Mouse (Mus musculus) mouse trophoblast stem cell (cell line): ENCODE results near the gene Rgs8.

Experiments
- in situ Hi-C, 2 experiments: fragments of 300-500 bp; cut with MseI, MboI; formaldehyde crosslinking; loops; 2 replicates in 1 of 2; 3 replicates in 1 of 2; pipeline ENCODE4 v1.15.1; 2025

Gene Rgs8

DNA sequence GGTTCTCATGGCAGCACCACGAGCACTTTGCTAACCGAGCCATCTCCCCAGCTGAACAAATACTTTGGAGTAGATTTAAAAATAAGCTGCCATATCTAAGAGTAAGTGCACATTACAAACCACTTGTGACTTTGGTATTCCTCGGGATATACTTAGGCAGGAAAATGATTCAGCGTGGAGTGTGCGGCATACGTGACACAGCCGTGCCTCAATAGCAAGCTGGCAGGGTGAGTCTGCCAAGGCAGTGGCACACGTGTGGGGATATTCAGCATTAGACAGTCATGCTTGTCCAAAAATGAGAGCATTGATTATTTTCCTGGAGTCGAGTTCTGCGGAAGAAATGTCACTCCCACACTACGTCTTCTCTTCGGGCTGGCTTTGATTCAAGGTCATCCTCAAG lies 21.1 kb downstream of the Rgs8 start:
- in situ Hi-C loops, result no loop called here

DNA sequence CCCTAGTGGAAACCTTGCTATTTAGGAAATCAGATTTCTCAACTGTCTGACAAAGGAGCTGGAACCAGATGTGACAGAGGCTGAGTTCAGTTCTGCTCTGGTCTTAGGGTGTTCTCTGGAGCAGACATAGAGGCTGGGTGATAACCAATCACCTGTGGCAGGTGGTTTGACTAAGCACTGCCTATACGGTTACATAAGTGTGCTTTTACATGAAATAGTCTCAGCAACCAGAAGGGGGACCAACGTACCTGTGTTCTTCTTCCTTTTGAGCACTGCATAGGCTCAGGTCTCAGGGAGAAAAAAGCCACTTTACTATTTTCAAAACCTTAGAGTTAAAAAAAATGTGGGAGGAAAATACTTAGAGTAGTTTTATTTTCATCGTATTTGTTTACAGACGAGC lies 22.8 kb downstream of the Rgs8 start:
- in situ Hi-C loops, result no loop called here

DNA sequence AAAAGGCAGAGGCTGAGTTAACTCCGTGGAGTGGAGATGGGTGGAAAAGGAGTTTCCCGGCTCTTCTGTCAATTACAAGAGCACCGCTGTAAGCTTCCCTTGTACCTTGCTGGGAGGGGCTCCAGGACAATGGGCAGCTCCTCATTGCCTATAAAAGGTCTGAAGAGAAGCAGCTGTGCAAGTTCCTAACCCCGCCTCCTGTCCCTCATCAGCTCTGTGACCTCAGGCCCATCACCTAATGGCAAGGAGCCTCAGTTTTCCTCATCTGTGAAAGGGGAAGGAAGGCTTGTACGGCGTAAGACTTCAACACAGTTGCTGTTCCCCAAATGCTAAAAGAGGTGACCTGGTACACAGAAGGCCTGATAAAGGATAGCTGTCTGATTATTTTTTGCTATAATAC lies 24.8 kb downstream of the Rgs8 start:
- in situ Hi-C loops, result no loop called here

- in situ Hi-C loops, result no loop called here
These were observed 26.3 kb downstream of the Rgs8 start for GRCm38 (mm10) chr1:153679147-153679546.

GRCm38 (mm10) chr1:153679653-153680052 lies 26.8 kb downstream of the Rgs8 start:
- in situ Hi-C loops, result no loop called here

- in situ Hi-C loops, result no loop called here
These were observed 27.5 kb downstream of the Rgs8 start for GRCm38 (mm10) chr1:153680363-153680762.

GRCm38 (mm10) chr1:153681036-153681435 lies 28.2 kb downstream of the Rgs8 start:
- in situ Hi-C loops, result no loop called here

GRCm38 (mm10) chr1:153683190-153683589 lies 30.4 kb downstream of the Rgs8 start:
- in situ Hi-C loops, result no loop called here

GRCm38 (mm10) chr1:153685630-153686029 lies 32.8 kb downstream of the Rgs8 start:
- in situ Hi-C loops, result no loop called here

DNA sequence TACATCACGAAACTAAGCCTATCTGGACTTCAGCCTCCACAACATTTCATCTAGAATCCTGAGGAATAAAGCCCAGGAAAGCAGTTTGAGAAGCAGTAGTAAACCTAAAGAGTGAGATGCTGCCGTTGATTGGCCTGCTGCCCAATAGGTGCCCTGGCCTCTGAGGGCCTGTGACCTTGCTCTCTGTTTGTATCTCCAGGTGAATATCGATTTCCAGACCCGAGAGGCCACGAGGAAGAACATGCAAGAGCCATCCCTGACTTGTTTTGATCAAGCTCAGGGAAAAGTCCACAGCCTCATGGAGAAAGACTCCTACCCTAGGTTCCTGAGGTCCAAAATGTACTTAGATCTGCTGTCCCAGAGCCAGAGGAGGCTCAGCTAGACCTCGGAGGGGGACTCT lies 39.7 kb downstream of the Rgs8 start:
- in situ Hi-C loops, result no loop called here

- in situ Hi-C loops, result no loop called here
These were observed 41.7 kb downstream of the Rgs8 start for GRCm38 (mm10) chr1:153694372-153695120.

GRCm38 (mm10) chr1:153695398-153695797 lies 42.6 kb downstream of the Rgs8 start:
- in situ Hi-C loops, result no loop called here

- in situ Hi-C loops, result no loop called here
These were observed 43.3 kb downstream of the Rgs8 start for GRCm38 (mm10) chr1:153696093-153696492.

DNA sequence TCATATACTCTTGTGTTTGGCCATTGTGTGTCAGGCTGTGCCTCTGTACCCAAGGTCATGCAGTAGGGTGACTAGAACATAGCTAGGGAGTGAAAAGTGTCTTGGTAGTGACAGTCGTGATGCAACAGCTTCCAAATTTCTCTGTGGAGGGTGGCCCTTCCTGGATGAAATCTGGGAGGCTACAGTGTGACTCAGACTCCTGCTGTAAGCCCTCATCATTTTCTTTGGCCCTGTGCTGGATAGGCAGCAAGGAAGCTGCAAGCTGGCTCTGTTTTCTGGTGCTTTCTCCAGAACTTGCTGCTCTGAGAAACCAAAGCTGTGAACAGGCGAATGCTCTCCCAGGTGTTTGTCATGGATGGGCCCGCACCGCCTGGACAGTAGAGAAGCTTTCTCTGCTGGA lies 43.7 kb downstream of the Rgs8 start:
- in situ Hi-C loops, result no loop called here

- in situ Hi-C loops, result no loop called here
These were observed 44.9 kb downstream of the Rgs8 start for GRCm38 (mm10) chr1:153697581-153698251.

GRCm38 (mm10) chr1:153698311-153699084 lies 45.7 kb downstream of the Rgs8 start:
- in situ Hi-C loops, result no loop called here

GRCm38 (mm10) chr1:153700448-153701063 lies 47.7 kb downstream of the Rgs8 start:
- in situ Hi-C loops, result no loop called here

DNA sequence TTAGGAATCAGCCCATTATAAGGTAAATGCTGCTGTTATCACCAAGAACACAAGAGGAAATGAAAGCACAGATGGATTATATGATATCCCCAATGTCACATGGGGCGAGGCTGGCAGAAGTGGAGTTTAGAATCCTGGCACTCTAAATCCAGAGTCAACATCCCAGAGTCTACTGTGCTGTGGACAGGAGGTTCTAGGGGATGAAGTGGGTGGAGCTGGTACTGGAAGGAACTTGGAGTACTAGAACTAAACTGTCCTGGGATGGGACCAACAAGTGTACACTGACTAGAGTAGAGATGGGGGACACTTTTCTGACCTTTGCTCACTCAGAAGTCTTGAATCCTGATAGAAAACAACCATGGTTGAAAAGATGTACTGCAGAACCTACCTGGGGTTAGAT lies 48.6 kb downstream of the Rgs8 start:
- in situ Hi-C loops, result no loop called here

GRCm38 (mm10) chr1:153702166-153702852 lies 49.5 kb downstream of the Rgs8 start:
- in situ Hi-C loops, result no loop called here

- in situ Hi-C loops, result no loop called here
These were observed 50.1 kb downstream of the Rgs8 start for GRCm38 (mm10) chr1:153702853-153703410.

DNA sequence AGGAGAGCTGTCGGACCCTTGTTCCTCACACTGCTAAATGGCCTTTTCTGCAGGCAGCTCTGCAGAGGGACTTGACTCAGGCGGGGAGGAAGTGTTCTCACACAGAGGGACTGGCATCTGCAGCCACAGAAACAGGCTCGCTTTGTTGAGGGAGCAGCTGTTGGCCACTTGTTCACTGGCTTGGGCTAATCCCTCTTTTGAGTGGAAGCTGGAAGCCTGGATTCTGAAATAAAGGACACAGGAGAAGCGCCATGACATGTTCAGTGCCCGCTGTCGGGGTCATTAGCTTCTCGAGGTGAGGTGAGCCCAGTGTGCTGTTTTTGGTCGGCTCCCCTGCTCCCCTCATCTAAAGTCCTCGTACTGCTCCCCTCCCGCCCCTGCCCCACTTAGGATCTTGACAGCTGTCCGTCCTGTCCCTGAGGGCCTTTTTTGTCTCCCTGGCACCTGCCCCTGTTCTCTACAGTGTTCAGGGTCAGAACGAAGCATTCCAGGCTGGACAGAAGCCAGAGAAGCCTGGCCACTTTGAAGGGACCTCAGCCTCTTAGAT lies 50.7 kb downstream of the Rgs8 start:
- in situ Hi-C loops, result no loop called here
